9 mouse cellular contexts compared by ENCODE assay signal in the genomic region with DNA sequence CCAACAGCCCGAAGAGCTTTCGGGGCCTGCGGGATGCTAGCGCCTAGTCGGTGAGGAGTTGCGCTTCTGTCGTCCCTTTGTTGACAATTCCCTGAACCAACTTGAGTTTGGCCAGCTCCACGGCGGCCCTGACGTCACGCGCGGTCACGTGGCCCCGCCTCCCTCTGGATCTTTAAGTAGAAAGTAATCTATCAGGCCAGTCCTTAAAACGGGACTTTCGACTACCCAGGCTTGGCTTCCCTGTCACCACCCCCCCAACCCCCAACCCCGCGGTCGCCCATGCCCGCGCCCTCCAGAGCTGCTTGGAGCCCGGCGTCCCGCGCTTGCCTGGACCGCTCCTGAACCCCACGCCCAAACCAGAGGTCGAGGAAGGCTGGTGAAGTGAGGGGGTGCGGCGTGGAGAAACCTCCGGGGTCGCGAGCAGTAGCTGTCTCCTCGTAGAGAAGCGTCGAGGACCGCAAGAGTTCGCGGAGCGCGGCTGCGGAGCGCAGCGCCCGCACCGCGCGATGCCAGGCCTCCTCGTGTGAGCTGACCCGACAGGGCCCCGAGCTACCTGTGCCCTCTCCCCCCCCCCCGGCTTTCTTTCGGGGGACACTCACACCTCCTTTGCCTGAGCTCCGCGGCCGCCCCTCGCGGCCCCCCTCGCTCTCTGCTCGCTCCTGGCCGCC. TPM values are rescaled to one million over a fixed set of nuclear protein-coding genes. Genes with fewer than 3 reads are reported as not detected.
DNase-seq lines count a peak whose midpoint lies in the region; ATAC-seq and TF ChIP-seq lines count a peak whose summit lies in the region.
"Had no signal": no experiment of that assay in that cellular context is flagged by ENCODE, and none has a peak within 500 bp of the region (broad histone marks: within the 10 kb centered on the region; RNA-seq: fewer than 3 reads in every experiment).

A gene (plus strand): TSS at position 363 of the 668 bp plus-strand sequence.

- H3K36me3 ChIP-seq in E14TG2a.4 (ENCODE audit: insufficient read depth, low read length): no peaks in the 10 kb centered on the region
- no peaks in the 10 kb centered on the region for H3K36me3 ChIP-seq in forebrain, embryonic 10.5 days (replicated peaks)
- no peaks in the 10 kb centered on the region for H3K36me3 ChIP-seq in intestine, embryonic 16.5 days (ENCODE audit: control insufficient read depth, insufficient read depth, low read length)
- H3K36me3 ChIP-seq in neural tube, embryonic 14.5 days (ENCODE audit: control insufficient read depth, insufficient read depth, low read length): no peaks in the 10 kb centered on the region

- H3K27me3 ChIP-seq in E14TG2a.4 (ENCODE audit: insufficient read depth, low read length): peaks cover 63% of the 10 kb centered on the region
- H3K27me3 ChIP-seq in forebrain, embryonic 10.5 days (ENCODE audit: poor library complexity, severe bottlenecking): peaks cover 100% of the 10 kb centered on the region
- H3K27me3 ChIP-seq in intestine, embryonic 16.5 days (replicated peaks; ENCODE audit: control insufficient read depth, insufficient read depth, low read length): peaks cover 71% of the 10 kb centered on the region
- peaks cover 36% of the 10 kb centered on the region for H3K27me3 ChIP-seq in neural tube, embryonic 14.5 days (ENCODE audit: control insufficient read depth, insufficient read depth, low read length)

- H3K27ac ChIP-seq in forebrain, embryonic 10.5 days: no peak within 1 kb of the TSS
- H3K27ac ChIP-seq in intestine, embryonic 16.5 days (ENCODE audit: low read length): no peak within 1 kb of the TSS
- H3K27ac ChIP-seq in neural tube, embryonic 14.5 days (ENCODE audit: low read depth, low read length): peak within 1 kb of the TSS; percentile 76

- H3K4me1 ChIP-seq in E14TG2a.4 (replicated peaks; ENCODE audit: low read depth, low read length): peaks cover 75% of the 10 kb centered on the region
- peaks cover 46% of the 10 kb centered on the region for H3K4me1 ChIP-seq in forebrain, embryonic 10.5 days
- peaks cover 17% of the 10 kb centered on the region for H3K4me1 ChIP-seq in intestine, embryonic 16.5 days (ENCODE audit: control insufficient read depth, insufficient read depth, low read length)
- peaks cover 4% of the 10 kb centered on the region; the same call in 1 of the 2 replicates for H3K4me1 ChIP-seq in neural tube, embryonic 14.5 days (ENCODE audit: control insufficient read depth, insufficient read depth, low read length)

- H3K4me2 ChIP-seq in intestine, embryonic 16.5 days (ENCODE audit: low read depth, low read length): peak within 1 kb of the TSS; percentile 52
- peak within 1 kb of the TSS; percentile 30; the same call in 1 of the 2 replicates for H3K4me2 ChIP-seq in neural tube, embryonic 14.5 days (ENCODE audit: low read depth, low read length)

- H3K9ac ChIP-seq in intestine, embryonic 16.5 days (ENCODE audit: low read depth, low read length): 0 out of 2 replicates have a peak within 1 kb of the TSS, but pooled peaks have one; percentile 8
- H3K9ac ChIP-seq in neural tube, embryonic 14.5 days (replicated peaks; ENCODE audit: low read depth, low read length): peak within 1 kb of the TSS; percentile 56

- no peaks in the 10 kb centered on the region for H3K9me3 ChIP-seq in E14TG2a.4 (ENCODE audit: low read length)
- no peaks in the 10 kb centered on the region for H3K9me3 ChIP-seq in forebrain, embryonic 10.5 days
- H3K9me3 ChIP-seq in intestine, embryonic 16.5 days (ENCODE audit: control insufficient read depth, low read length): no peaks in the 10 kb centered on the region
- H3K9me3 ChIP-seq in neural tube, embryonic 14.5 days (ENCODE audit: control insufficient read depth, low read length): no peaks in the 10 kb centered on the region

- under 1% methylated on average over 61 of the region's 62 CpGs for WGBS in forebrain, embryonic 10.5 days
- WGBS in intestine, embryonic 16.5 days: under 1% methylated on average over 59 of the region's 62 CpGs
- under 1% methylated on average over 53 of the region's 62 CpGs for WGBS in neural tube, embryonic 14.5 days

- peak; percentile 8 for DNase-seq in cerebellum, adult 8-10 months
- DNase-seq in cerebellum, adult 9-10 months: no peak
- peak; percentile 61 for DNase-seq in forebrain, embryonic 10.5 days (ENCODE audit: extremely low spot score, low spot score)
- DNase-seq in thymus, postnatal 36 days: no peak

- ATAC-seq in intestine, embryonic 16.5 days: peak; percentile 34; the same call in 1 of the 2 replicates
- peak; percentile 53 for ATAC-seq in neural tube, embryonic 14.5 days (ENCODE audit: low read depth)
- no peak for ATAC-seq in megakaryocyte-erythroid progenitor cell, adult 5-6 weeks (replicated peaks; ENCODE audit: low FRiP score, low TSS enrichment, poor library complexity, severe bottlenecking)

- H3K4me3 ChIP-seq in E14TG2a.4 (replicated peaks; ENCODE audit: low read length): peak within 1 kb of the TSS; percentile 81
- peak within 1 kb of the TSS; percentile 43 for H3K4me3 ChIP-seq in forebrain, embryonic 10.5 days
- H3K4me3 ChIP-seq in intestine, embryonic 16.5 days (ENCODE audit: low read length): peak within 1 kb of the TSS; percentile 44
- peak within 1 kb of the TSS; percentile 37 for H3K4me3 ChIP-seq in neural tube, embryonic 14.5 days (ENCODE audit: low read depth, low read length)

- no peak for TF ChIP-seq CTCF in E14TG2a.4 (conservative IDR thresholded peaks at IDR 0.05; ENCODE audit: low read length)

RNA-seq across cellular contexts. Expression of the gene that starts here (rescaled TPM):
- 0.07 and 0.11 TPM in 2 replicates for polyA plus RNA-seq in forebrain, embryonic 10.5 days (2016; fragmentation: Nextera tagmentation; extraction: Ambion mirVana)
- polyA plus RNA-seq in intestine, embryonic 16.5 days (2015; fragmentation: Nextera tagmentation; extraction: Ambion mirVana): 0.40 and 0.50 TPM in 2 replicates
- polyA plus RNA-seq in neural tube, embryonic 14.5 days (2014; fragmentation: Nextera tagmentation; extraction: Ambion mirVana): 2.5 and 3.2 TPM in 2 replicates
- total RNA-seq in megakaryocyte-erythroid progenitor cell, adult 5-6 weeks (2014; fragmentation: Nextera tagmentation): not detected in 2 replicates
- not detected in 2 replicates for total RNA-seq in megakaryocyte-erythroid progenitor cell, adult 5-6 weeks (2017)
- polyA plus RNA-seq: C2C12 had no signal

Comparison
In these comparisons a context has a peak if more than half of its experiments do, and no peak if none do; other contexts are left out.
1. Peak in DNase-seq and H3K4me3 ChIP-seq in forebrain, embryonic 10.5 days; RNA of the gene not detected or under 1 TPM.
2. Peak in ATAC-seq, H3K4me3 ChIP-seq, H3K9ac ChIP-seq and H3K4me2 ChIP-seq in intestine, embryonic 16.5 days; RNA of the gene not detected or under 1 TPM.